Mouse (Mus musculus): ENCODE measurements around the gene Gls. TPM values are rescaled to one million over a fixed set of nuclear protein-coding genes. Genes with fewer than 3 reads are reported as not detected.

Gene Gls
- polyA plus RNA-seq (2012; rRNA removed): 2.8 and 5.2 TPM in 2 replicates

DNA sequence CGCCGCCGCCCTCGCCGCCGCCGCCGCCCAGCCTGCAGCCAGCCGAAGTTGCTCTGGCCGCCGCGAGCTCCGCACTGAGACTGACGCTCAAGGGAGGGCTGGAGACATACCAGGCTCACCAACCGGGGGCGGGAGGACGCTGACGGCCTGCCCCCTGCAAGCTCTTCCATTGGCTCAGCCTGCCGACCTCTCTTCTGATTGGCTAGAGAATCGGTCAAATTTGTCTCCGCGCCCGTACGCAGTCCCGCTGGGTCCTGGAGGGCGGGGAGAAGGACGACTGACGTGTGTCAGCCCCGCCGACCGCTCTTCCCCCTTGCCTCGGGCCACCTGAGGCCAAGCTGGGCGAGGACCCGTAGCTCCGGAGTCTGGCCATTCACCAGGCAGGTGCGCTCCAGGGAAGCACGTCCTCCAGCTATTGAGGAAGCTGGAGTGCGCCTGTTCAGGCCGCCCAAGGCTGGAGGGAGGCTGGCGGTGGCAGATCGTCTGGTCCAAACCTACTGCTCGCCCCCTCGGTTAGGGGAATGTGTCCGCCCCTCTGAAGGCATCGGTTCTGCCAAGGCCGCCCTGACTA lies at the start of gene Gls:
Gene Gls (minus strand): TSS at position 90 of the 571 bp plus-strand sequence.

DNA sequence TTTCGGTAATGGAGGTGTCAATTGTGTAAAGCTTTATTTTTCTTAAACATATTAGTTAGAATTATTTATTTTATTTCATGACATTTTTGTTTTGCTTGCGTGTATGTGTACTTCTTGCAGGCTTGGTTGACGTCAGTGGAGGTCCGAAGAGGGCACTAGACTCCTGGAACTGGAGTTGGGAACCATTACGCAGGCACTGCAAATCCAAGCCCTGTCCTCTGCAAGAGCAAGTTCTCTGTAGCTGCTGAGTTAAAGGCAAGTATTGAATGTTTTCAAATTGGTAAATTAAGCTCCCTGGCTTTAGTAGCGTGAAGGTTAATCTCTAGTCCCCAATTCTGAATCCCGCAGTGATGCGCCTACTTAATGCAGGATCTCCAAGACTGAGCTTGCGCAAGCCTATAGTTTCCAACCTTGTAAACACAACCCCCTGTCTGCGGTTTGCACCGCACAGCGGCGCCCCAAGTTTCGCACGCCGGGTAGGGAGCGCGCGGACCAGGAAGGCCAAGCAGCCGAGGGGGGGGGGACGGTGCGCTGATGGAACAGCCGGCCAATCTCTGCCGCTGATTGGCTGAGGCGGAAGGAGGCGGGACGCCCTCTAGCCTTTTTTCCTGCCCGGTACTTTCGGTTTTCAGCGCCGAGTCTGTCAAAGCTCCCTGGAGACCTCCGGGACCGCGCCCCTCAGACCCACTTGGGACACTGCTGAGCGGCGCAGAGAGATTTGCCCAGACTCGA lies 114.0 kb downstream of the Gls start, which contains the start of gene Stat1:
Gene Stat1 (plus strand): TSS at position 581 of the 732 bp plus-strand sequence.

Other genes starting within 250 kb of the Gls start
- gene Stat4, start 246.1 kb downstream of the Gls start, polyA plus RNA-seq (2012; rRNA removed): 0.02 and 0.03 TPM in 2 replicates
- 10.2 and 11.0 TPM in 2 replicates for gene Stat1, start 113.8 kb downstream of the Gls start, polyA plus RNA-seq (2012; rRNA removed)